Mouse (Mus musculus) urinary bladder, postnatal 25 days (tissue): ENCODE results near the gene Pnmt.

Experiments
- DNase-seq: peaks from one replicate; pipeline ENCODE4 v3.0.0; 2022; ENCODE audit warnings: low spot score

The Pnmt gene

DNA sequence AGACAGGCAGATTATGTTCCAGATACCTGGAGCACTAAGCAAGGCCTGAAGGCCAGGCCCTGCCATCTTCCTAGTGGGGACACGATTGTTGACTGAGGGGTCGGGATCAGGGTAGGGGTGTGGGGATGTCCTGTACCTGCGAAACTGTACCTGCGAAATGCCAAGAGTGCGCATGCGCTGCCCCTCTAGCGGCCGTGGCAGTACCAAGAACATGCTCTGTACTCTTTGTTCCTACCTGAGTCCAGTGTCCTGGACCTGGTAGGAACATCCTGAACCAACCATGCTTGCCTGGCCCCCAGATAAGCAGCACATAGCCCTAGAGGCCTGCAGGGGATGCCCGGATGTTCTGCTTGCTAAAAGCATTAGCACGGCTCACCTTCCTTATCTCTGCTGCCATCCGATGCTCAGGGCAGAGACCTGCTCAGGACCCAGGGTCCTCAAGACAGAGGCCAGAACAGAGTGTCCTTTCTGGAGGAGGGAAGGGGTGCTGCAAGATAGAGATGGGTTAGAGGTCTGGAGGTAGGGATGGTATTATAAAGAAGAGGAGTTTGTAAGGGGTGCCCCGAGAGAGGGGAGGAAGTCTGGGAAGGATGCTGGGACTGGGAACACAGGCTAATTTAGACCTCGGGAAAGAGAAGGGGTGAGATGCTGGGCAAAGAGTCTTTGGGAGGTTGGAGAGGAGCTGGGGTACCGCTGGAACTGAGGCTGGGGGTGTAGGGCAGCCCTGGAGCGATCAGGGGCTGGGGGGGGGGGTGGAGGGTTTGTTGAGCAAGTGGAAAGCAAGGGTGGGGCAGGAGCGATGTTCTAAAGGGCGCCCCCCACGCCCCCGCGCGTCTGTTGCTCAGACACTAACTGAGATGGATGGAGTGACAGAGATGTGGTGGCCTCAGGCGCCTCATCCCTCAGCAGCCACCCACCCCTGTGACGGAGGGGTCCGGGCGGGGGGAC lies at the start of gene Pnmt:
Gene Pnmt, plus strand, starts transcription at position 813 of the 948 bp plus-strand sequence.
- no peak for DNase-seq

GRCm38 (mm10) chr11:98338507-98338961 lies 47.7 kb upstream of the Pnmt start:
- DNase-seq = no peak

GRCm38 (mm10) chr11:98339071-98339501 lies 47.2 kb upstream of the Pnmt start:
- no peak for DNase-seq

- DNase-seq = no peak
Observed at GRCm38 (mm10) chr11:98339679-98340287, 46.5 kb upstream of the Pnmt start.

DNA sequence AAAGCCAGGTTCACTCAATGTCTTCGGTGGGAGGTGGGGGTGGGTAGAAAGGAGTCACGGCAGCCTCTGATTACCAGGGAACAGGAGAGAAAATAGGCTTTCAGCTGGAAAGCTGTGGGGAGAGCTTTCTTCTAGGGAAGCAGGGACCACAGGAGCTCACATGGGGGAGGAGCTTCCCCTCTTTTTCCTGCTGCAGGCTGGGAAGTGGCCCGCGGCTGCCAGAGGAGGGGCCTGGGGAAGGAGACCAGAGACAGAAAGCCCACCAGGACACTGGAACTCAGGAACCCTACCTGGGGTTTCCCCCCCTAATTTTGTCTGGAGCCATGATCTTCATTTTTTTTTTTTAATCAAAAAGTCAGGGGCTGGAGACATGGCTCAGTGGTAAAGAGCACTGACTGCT lies 45.7 kb upstream of the Pnmt start:
- DNase-seq = no peak

DNA sequence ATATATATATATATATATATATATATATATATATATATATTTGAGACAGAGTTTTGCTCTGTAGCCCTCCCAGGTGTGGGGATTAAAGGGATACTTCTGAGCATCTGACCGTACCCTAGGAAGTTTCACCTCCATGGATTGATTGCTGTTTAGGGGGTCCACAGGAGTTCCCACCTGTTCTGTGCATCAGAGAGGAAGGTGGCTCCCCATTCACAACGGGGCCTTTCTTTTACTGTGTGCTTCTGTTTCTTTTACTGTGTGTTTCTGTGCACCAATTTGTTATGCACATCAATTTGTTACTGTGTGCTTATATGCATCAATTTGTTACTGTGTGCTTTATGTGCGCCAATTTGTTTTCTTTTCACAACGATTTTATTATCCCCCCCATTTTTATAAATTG lies 45.1 kb upstream of the Pnmt start:
- DNase-seq = no peak

- DNase-seq = peak; percentile 95
Observed at GRCm38 (mm10) chr11:98342000-98342945, 44.0 kb upstream of the Pnmt start.

GRCm38 (mm10) chr11:98345253-98345652 lies 41.0 kb upstream of the Pnmt start:
- DNase-seq = peak; percentile 74

GRCm38 (mm10) chr11:98346168-98346567 lies 40.1 kb upstream of the Pnmt start:
- DNase-seq = no peak

- no peak for DNase-seq
Observed at GRCm38 (mm10) chr11:98347385-98348082, 38.7 kb upstream of the Pnmt start.

- no peak for DNase-seq
Observed at GRCm38 (mm10) chr11:98348083-98348961, 37.9 kb upstream of the Pnmt start, which contains the start of gene Ppp1r1b. Ppp1r1b (plus strand) TSS chr11:98348404.

DNA sequence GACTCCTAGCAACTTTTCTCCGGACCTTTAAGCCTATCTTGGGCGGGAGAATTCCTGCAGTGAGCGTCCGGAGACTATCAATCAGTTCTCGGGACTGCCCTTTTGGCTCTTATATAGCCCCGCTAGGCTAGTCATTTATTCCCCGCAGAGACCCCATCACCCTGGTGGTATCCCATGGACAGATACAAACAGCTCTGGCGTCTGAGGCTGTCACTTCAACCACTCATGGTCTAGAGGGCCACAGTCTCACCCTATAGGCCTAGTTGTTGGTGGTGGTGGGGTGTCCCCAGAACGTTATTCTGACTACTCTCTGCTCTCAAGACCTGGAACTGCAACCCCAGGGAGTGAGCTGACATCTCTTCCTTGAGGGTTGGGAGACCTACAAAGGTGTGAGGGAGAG lies 36.9 kb upstream of the Pnmt start:
- no peak for DNase-seq

DNA sequence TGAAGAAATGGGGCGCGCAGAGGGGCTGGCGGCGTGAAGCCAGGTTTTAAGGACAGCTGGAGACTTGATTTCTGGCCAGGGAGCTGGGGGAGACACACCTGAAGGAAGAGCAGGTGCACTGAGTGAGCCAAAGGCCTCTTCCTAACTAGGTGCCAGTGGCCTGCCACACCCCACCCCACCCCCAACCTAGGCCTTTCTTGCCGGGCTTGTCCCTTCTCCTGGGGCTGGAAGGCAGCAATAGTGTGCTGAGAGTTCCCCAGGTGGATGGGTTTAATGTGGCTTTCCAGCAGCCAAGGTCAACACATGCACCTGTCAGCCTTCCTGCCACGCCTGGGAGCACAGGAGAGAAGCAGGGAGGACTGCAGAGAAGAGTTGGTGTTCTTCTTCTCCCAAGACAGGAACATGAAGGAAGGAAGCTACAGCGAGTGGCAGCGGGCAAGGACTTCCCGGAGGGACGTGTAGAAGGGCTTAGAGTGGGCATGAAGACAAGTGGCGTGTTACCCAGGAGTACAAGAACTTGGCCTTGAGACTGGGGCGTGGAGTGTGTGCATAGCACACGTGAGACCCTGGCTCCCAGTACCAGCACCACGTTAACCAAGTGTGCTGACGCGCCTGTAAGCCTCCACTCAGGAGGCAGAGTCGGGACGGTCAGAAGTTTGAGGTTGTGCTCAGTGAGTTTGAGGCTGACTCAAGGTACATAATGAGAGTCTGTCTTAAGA lies 33.8 kb upstream of the Pnmt start:
- no peak for DNase-seq

DNA sequence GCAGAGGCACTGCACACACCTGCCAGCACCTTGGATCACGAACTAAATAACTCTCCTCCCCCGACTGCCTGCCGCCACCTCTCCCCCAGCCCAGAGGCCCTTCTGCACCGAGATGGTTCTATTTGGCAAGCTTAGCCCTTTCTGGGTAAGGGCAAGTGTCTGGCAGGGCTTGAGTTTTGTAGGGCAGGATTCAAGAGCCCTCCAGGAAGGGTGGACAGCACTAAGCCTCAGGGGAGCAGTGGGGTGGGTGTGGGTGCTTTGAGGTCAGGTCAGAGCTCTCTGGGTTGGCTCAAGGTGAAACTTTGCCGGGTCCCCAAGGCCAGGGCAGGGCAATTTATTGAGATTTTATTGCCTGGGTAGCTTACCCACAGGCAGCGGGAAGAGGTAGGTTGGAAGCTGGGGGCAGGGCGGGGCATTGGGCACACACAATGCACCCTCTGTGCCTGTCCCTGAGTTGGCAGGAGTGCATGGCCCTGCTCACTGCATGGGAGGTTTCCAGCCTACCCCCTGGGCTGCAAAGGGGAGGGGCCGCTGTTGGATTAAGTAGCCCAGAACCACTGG lies 32.5 kb upstream of the Pnmt start:
- no peak for DNase-seq

DNA sequence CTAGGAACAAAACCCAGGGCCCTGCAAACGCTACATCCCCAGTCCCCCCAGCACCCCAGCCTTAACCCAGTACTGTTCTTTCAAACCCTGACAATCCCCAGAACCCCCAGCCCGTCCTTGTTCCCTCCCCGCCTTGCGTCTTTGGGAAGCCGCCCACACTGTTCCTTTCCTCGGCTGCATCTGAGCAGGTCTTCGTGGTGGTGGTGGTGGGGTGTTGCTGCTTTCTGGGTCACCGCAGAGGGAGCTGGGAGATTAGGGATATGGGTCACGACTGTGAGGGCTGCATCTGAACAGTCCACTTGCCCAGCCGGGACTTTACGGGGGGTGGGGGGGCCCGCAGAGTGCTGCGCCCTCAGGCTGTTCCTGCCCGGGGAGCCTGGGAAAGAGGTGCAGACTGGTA lies 31.8 kb upstream of the Pnmt start:
- DNase-seq = no peak

GRCm38 (mm10) chr11:98355732-98356299 lies 30.4 kb upstream of the Pnmt start:
- no peak for DNase-seq

DNA sequence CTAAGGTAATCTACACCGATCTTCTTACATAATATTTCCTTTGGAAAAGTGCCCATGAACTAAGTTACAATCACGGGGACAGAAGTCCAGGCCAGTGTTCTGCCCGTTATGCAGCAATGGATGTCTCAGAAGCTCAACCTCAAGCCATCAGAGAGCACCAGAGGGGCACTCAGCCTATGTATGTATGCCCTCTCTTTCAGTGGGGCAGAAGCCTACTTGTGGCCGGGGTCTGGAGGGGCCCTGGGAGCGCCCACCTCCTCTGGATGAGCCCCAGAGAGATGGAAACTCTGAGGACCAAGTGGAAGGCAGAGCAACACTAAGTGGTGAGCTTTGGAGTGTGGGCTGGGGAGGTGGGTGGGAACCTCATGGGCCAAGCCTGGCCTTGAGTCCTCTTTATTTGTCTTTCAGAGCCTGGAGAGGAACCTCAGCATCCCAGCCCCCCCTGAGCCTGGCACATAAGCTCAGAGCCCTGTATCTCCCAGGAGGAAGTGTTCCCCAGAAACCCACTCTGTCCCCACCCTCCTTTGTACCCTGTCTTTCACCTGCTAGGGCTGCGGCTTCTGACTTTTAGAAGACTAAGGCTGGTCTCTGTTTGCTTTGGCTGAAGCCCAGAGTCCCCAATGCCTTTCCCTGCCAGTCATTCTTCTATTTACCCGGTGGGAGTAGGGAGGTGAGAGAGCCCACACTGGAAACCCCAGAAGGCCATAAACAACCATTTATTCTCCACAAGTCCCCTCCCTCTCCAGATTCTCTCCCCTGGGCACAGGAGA lies 29.4 kb upstream of the Pnmt start:
- DNase-seq = no peak
